Mouse (Mus musculus): ENCODE results near the gene Il1rn. TPM values are rescaled to one million over a fixed set of nuclear protein-coding genes. Genes with fewer than 3 reads are reported as not detected.

Il1rn gene
- polyA plus RNA-seq, 1 experiment from 2014 or later = not detected

DNA sequence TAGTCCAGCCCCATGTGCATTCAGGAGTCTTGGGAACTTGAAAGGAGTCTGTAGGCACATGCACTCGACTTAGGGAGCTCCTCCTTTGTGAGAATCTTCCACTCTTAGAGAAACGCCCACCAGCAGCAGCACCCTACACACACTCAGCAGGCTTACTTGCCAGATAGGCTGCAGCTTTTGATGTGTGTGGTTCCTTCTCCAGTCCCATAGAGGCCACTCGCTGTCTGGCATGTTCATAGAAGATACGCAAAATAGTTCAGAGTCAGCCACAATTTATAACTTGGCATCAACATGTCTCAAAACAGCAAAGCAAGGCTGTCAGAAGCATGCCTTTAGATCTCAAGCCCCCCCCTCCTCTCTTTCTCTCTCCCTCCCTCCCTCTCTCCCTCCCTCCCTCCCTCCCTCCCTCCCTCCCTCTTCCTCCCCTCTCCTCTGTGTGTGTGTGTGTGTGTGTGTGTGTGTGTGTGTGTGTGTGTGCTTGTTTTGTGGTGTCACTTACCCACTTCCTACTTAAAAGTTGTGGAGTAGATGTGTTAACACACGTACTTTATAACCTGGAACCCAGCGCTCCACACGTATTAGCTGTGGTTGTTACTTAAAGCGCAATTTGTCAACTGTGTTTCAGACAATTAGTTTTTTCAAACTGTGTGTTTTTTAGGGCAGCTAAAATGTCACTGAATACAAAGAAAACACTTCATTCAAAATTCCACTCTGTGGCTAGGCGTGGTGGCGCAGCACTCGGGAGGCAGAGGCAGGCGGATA lies 29.7 kb downstream of the Il1rn start:
- no peak overlapping the region for H3K9ac ChIP-seq (ENCODE audit: low read length)
- H3K4me1 ChIP-seq (replicated peaks; ENCODE audit: control insufficient read depth, insufficient read depth, low read length) = no peaks in the 10 kb centered on the region
- whole genome bisulfite sequencing = 80% methylated on average over 12 of the region's 12 CpGs
- DNase-seq (ENCODE audit: low spot score) (no peak), ATAC-seq (replicated peaks; ENCODE audit: low FRiP score) (no peak)
- no peaks in the 10 kb centered on the region for H3K36me3 ChIP-seq (ENCODE audit: control insufficient read depth, insufficient read depth, low read length)
- no peak overlapping the region for H3K4me3 ChIP-seq (ENCODE audit: low read depth, low read length)
- peaks cover 3% of the 10 kb centered on the region; the same call in 1 of the 2 replicates for H3K27me3 ChIP-seq (ENCODE audit: control insufficient read depth, insufficient read depth, low read length)
- H3K9me3 ChIP-seq (ENCODE audit: control insufficient read depth, low read length) = no peaks in the 10 kb centered on the region
- no peak overlapping the region for H3K27ac ChIP-seq (ENCODE audit: low read depth, low read length)
- no peak overlapping the region for H3K4me2 ChIP-seq (ENCODE audit: low read depth, low read length, severe bottlenecking)

- Histone ChIP-seq H3K27me3 (ENCODE audit: control insufficient read depth, insufficient read depth, low read length) (peaks cover 3% of the 10 kb centered on the region; the same call in 1 of the 2 replicates), H3K9ac (ENCODE audit: low read length) (peak within 1 kb of the TSS; percentile 10; the same call in 1 of the 2 replicates), H3K4me2 (ENCODE audit: low read depth, low read length, severe bottlenecking) (peak within 1 kb of the TSS; percentile 78), H3K9me3 (ENCODE audit: control insufficient read depth, low read length) (no peaks in the 10 kb centered on the region), H3K36me3 (ENCODE audit: control insufficient read depth, insufficient read depth, low read length) (no peaks in the 10 kb centered on the region), H3K27ac (ENCODE audit: low read depth, low read length) (no peak within 1 kb of the TSS), H3K4me3 (ENCODE audit: low read depth, low read length) (peak within 1 kb of the TSS; percentile 39), H3K4me1 (replicated peaks; ENCODE audit: control insufficient read depth, insufficient read depth, low read length) (no peaks in the 10 kb centered on the region)
- ATAC-seq (replicated peaks; ENCODE audit: low FRiP score) (peak; percentile 76), DNase-seq (ENCODE audit: low spot score) (peak; percentile 74)
- WGBS = 5% methylated on average over 47 of the region's 47 CpGs
These were observed 30.6 kb downstream of the Il1rn start, which contains the start of gene Psd4 for GRCm38 (mm10) chr2:24367030-24367894. Gene Psd4, plus strand, starts transcription at chr2:24367580.

GRCm38 (mm10) chr2:24367895-24368261 lies 31.2 kb downstream of the Il1rn start:
- Histone ChIP-seq H3K36me3 (ENCODE audit: control insufficient read depth, insufficient read depth, low read length) (no peaks in the 10 kb centered on the region), H3K4me1 (replicated peaks; ENCODE audit: control insufficient read depth, insufficient read depth, low read length) (no peaks in the 10 kb centered on the region), H3K9me3 (ENCODE audit: control insufficient read depth, low read length) (no peaks in the 10 kb centered on the region), H3K4me3 (ENCODE audit: low read depth, low read length) (no peak overlapping the region; the same call in 1 of the 2 replicates), H3K4me2 (ENCODE audit: low read depth, low read length, severe bottlenecking) (peak overlapping the region; percentile 78), H3K27me3 (ENCODE audit: control insufficient read depth, insufficient read depth, low read length) (peaks cover 3% of the 10 kb centered on the region; the same call in 1 of the 2 replicates), H3K27ac (ENCODE audit: low read depth, low read length) (no peak overlapping the region), H3K9ac (ENCODE audit: low read length) (no peak overlapping the region)
- DNase-seq (ENCODE audit: low spot score) (no peak), ATAC-seq (replicated peaks; ENCODE audit: low FRiP score) (no peak)
- 76% methylated on average over 4 of the region's 4 CpGs for WGBS

GRCm38 (mm10) chr2:24378747-24379450 lies 42.2 kb downstream of the Il1rn start:
- 78% methylated on average over 5 of the region's 5 CpGs for WGBS
- Histone ChIP-seq H3K27ac (ENCODE audit: low read depth, low read length) (no peak overlapping the region), H3K27me3 (ENCODE audit: control insufficient read depth, insufficient read depth, low read length) (no peaks in the 10 kb centered on the region), H3K4me3 (ENCODE audit: low read depth, low read length) (no peak overlapping the region), H3K4me2 (ENCODE audit: low read depth, low read length, severe bottlenecking) (no peak overlapping the region), H3K4me1 (replicated peaks; ENCODE audit: control insufficient read depth, insufficient read depth, low read length) (no peaks in the 10 kb centered on the region), H3K9me3 (ENCODE audit: control insufficient read depth, low read length) (no peaks in the 10 kb centered on the region), H3K9ac (ENCODE audit: low read length) (no peak overlapping the region), H3K36me3 (ENCODE audit: control insufficient read depth, insufficient read depth, low read length) (no peaks in the 10 kb centered on the region)
- ATAC-seq (replicated peaks; ENCODE audit: low FRiP score) = no peak
- DNase-seq (ENCODE audit: low spot score) = no peak

GRCm38 (mm10) chr2:24382456-24383230 lies 46.0 kb downstream of the Il1rn start:
- no peak overlapping the region for H3K4me2 ChIP-seq (ENCODE audit: low read depth, low read length, severe bottlenecking)
- no peaks in the 10 kb centered on the region for H3K4me1 ChIP-seq (replicated peaks; ENCODE audit: control insufficient read depth, insufficient read depth, low read length)
- WGBS = 81% methylated on average over 9 of the region's 9 CpGs
- H3K36me3 ChIP-seq (ENCODE audit: control insufficient read depth, insufficient read depth, low read length) = no peaks in the 10 kb centered on the region
- no peak for DNase-seq (ENCODE audit: low spot score)
- H3K9ac ChIP-seq (ENCODE audit: low read length) = no peak overlapping the region
- no peak overlapping the region for H3K27ac ChIP-seq (ENCODE audit: low read depth, low read length)
- no peak overlapping the region for H3K4me3 ChIP-seq (ENCODE audit: low read depth, low read length)
- ATAC-seq (replicated peaks; ENCODE audit: low FRiP score) = no peak
- no peaks in the 10 kb centered on the region for H3K27me3 ChIP-seq (ENCODE audit: control insufficient read depth, insufficient read depth, low read length)
- H3K9me3 ChIP-seq (ENCODE audit: control insufficient read depth, low read length) = no peaks in the 10 kb centered on the region

DNA sequence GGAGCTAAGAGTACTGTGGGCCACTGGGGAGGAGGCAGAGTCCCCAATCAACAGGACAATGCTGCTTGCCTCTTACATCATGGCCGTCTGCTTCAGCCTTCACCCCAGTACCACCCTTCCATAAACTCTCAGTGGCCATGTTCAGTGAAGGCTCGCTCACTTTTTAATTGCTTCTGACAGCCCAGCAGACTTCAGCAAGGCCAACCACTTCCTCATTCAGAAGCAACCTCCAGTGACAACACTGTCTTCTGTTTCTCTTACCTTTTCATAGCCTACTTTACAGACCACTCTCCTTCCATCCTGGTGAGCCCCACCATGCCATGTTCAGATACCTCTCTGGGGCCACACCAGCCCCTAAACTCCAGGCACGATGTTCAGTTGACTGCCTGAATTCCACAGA lies 47.0 kb downstream of the Il1rn start:
- Histone ChIP-seq H3K4me3 (ENCODE audit: low read depth, low read length) (no peak overlapping the region), H3K4me2 (ENCODE audit: low read depth, low read length, severe bottlenecking) (no peak overlapping the region), H3K27ac (ENCODE audit: low read depth, low read length) (no peak overlapping the region), H3K27me3 (ENCODE audit: control insufficient read depth, insufficient read depth, low read length) (no peaks in the 10 kb centered on the region), H3K9ac (ENCODE audit: low read length) (no peak overlapping the region), H3K36me3 (ENCODE audit: control insufficient read depth, insufficient read depth, low read length) (no peaks in the 10 kb centered on the region), H3K4me1 (replicated peaks; ENCODE audit: control insufficient read depth, insufficient read depth, low read length) (no peaks in the 10 kb centered on the region), H3K9me3 (ENCODE audit: control insufficient read depth, low read length) (no peaks in the 10 kb centered on the region)
- WGBS = 86% methylated on average over 3 of the region's 3 CpGs
- no peak for ATAC-seq (replicated peaks; ENCODE audit: low FRiP score)
- DNase-seq (ENCODE audit: low spot score) = no peak

- no peaks in the 10 kb centered on the region for H3K27me3 ChIP-seq (ENCODE audit: control insufficient read depth, insufficient read depth, low read length)
- ATAC-seq (replicated peaks; ENCODE audit: low FRiP score) (no peak), DNase-seq (ENCODE audit: low spot score) (no peak)
- H3K9ac ChIP-seq (ENCODE audit: low read length) = no peak overlapping the region
- no peak overlapping the region for H3K4me3 ChIP-seq (ENCODE audit: low read depth, low read length)
- no peaks in the 10 kb centered on the region for H3K36me3 ChIP-seq (ENCODE audit: control insufficient read depth, insufficient read depth, low read length)
- H3K4me1 ChIP-seq (replicated peaks; ENCODE audit: control insufficient read depth, insufficient read depth, low read length) = no peaks in the 10 kb centered on the region
- no peak overlapping the region for H3K27ac ChIP-seq (ENCODE audit: low read depth, low read length)
- H3K4me2 ChIP-seq (ENCODE audit: low read depth, low read length, severe bottlenecking) = no peak overlapping the region
- no peaks in the 10 kb centered on the region for H3K9me3 ChIP-seq (ENCODE audit: control insufficient read depth, low read length)
These were observed 47.7 kb downstream of the Il1rn start for GRCm38 (mm10) chr2:24384393-24384792.

All from forebrain, embryonic 11.5 days (tissue).